Mouse (Mus musculus) gastrocnemius, postnatal 4 days (tissue): ENCODE measurements around the gene Unc80. TPM values are rescaled to one million over a fixed set of nuclear protein-coding genes. Genes with fewer than 3 reads are reported as not detected.

Experiments
- DNase-seq, 2 experiments: peaks; one replicate each; pipeline ENCODE4 v3.0.0; 2021 to 2022; ENCODE audit warnings: low spot score in 2 of 2, mixed read lengths in 2 of 2
- total RNA-seq, 2 experiments: library from RNA; stranded (reverse); gene quantifications; 2 replicates each; pipeline ENCODE4 v1.2.3; 2021

Gene Unc80
- total RNA-seq, 2 experiments from 2014 or later = not detected

- no peak for DNase-seq
These were observed 234.6 kb downstream of the Unc80 start for GRCm38 (mm10) chr1:66702623-66703345.

GRCm38 (mm10) chr1:66704523-66704922 is 236.4 kb downstream of the Unc80 start:
- DNase-seq = no peak

DNA sequence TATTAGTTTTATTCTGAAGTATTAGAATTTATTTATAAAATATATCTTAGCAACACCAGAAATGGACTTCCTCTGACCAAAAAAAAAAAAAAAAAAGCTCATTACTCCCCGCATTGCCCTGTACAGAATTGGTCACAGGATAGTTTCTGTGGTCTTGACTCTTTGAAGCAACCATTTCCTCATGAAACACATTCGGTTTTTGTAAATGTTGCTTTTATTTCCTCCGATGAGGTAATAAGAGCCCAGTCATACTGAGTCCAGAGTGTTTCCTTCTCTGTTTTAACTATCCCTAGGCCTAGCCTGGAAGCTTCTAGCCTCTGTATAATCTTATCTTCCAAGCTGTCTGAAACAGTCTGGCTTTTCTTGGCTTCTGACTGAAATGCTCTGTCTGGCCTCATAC is 244.7 kb downstream of the Unc80 start:
- DNase-seq = no peak

DNA sequence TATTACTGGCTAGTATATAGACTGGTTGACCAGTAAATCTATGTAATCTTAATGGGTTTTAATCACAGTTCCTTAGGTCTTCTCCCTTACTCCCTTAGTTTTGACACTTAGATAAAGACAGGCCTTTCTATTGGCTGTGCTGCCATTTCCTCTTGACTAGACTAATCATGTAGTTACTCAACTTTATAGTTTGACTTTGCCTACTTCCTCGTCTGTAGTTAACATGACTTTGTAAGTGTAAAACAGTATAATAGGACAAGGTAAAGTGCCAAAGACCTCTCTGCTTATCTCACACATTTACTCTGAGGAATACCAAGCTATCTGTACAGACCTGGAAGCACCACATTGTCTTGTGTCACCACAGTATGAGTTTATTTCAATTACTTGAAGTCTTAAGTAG is 262.4 kb downstream of the Unc80 start:
- no peak for DNase-seq

Other genes with a start within 250 kb of the Unc80 start
- 10 to 100 TPM; 14.5 to 16.1 TPM for gene Rpe, start 232.5 kb downstream of the Unc80 start, total RNA-seq